Mouse (Mus musculus) neural tube, embryonic 10.5 days (tissue): Measurements from ENCODE around the gene Atg4d.
"Not testable (repeated sequence)": the region's sequence is repeated elsewhere in the genome, so short reads cannot be mapped to it uniquely, and the experiment has no call there.

ENCODE experiments used
- DNase-seq: peaks from one replicate; pipeline ENCODE4 v3.0.0-alpha.2; 2017; ENCODE audit warnings: low spot score; ENCODE audit errors: extremely low spot score

Gene Atg4d

DNA sequence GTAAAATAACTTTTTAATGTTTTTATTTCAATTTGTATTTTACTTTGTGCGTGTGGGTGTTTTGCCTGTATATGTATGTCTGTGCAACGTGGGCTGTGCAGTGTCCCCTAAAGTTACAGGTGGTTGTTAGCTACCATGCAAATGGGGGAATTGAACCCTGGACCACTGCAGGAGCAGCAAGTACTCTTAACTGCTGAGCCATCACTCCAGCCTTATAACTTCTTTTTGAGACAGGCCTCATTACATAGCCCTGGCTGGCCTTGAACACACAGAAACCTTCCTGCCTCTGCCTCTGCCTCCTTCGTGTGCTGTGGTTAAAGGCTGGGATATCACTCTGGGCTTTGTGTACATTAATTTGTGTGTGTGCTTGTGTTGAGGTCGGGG lies 25.6 kb upstream of the Atg4d start:
- DNase-seq: no peak

DNA sequence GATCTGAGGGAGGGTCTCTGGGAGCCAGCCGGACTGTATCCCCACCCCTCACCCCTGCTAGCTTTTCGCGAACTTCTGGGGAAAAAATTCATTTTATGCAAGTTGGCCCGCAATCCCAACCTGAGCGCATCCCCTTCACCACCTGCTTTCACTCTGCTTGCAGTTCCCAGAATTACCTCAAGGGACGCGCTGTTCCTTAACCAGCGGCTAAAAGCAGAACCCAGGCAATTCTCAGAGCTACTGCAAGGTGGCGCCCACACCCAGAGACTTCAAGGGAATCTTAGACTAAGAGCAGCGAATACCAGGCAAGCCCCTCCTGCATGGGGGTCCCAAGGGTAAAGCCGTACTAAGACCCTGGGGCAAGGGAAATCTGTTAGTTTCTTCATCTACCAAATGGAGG lies 23.8 kb upstream of the Atg4d start:
- DNase-seq: peak; percentile 79

DNA sequence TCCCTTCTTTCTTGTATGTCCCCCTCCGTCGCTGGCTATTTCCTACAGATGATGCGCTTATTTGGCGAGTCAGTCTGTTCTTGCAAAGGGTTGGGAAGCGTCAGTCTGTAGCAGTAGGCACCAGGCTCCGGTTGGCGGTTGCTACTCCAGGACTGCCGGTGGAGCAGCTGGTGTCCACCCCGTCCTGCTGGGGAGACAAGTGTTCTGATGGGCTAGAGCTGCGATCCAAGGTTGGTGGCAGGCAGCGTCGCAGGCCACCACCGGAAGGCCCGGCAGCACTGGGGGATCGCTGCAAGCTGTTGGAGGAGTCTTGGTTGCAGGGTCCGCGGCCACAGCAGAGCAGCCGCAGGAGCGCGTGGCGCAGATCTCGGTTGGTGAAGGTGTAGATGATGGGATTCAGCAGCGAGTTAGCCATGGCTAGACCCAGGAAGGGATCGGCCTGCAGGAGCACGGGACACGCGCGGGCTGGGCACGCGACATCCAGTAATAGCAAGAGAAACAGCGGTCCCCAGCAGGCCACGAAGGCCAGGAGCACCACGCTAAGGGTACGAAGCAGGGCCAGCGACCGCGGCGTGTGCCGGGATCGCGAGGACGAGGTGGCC lies 21.2 kb upstream of the Atg4d start:
- no peak for DNase-seq

DNA sequence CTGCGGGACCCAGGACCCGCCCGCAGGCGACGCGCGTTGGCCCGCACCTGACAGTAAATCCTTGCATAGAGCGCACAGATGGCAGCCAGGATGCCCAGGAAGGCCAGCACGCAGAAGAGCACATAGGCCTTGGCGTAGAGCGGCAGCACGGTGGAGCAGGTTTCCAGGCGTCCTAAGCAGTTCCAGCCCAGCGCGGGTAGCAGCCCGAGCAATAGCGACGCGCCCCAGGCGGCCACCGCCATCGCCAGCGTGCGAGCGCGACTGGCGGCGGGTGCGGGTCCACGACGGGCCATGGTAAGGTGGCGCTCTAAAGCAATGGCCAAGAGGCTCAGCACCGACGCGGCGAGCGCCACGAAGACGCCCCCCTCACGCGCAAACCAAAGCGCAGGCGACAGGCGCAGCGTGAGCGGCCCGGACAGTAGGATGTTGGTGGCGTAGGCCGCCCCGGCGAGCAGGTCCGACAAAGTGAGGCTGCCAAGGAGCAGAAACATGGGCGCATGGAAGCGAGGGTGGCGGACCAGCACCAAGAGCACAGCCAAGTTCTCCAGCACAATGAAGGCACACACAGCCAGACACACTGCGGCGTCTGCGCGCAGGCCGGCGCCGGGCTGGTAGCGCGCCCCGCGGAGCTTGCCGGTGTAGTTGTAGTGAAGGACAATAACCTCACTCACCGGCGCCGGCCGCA lies 20.5 kb upstream of the Atg4d start:
- DNase-seq: peak; percentile 69

DNA sequence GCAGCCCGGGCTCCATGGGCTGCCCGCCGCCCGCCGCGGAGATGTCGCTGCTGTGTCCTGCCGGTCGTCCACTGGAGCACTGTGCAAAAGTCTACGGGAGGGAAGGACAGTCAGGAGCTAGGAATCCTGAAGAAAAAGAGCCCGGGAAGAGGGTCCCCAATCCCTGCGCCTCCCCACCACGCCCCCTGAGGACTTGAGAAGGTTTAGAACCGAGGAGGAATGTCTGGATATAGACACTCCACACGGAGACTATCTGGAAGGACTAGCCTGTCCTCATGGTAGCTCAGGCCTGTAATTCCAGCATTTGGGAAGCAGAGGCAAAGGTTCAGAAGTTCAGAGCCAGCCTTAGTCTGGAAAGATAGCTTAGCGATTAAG lies 20.0 kb upstream of the Atg4d start:
- DNase-seq: no peak

DNA sequence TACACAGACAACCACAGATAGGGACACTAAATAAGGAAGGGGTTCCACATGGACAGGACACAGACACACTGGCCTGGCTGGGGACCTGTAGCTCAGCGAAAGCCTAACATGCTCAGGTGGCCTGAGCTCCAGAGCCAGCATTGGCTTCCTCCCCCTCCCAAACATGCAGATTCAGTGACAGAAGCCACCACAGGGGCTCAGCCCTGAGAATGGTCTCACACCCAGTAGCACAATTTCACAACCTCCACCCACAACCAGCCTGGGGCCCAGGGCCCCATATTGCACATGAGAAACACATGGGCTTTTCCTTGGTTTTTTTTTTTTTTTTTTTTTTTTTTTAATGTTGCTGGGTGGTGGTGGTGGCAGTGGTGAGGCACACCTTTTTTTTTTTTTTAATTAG lies 18.8 kb upstream of the Atg4d start:
- DNase-seq: no peak

DNA sequence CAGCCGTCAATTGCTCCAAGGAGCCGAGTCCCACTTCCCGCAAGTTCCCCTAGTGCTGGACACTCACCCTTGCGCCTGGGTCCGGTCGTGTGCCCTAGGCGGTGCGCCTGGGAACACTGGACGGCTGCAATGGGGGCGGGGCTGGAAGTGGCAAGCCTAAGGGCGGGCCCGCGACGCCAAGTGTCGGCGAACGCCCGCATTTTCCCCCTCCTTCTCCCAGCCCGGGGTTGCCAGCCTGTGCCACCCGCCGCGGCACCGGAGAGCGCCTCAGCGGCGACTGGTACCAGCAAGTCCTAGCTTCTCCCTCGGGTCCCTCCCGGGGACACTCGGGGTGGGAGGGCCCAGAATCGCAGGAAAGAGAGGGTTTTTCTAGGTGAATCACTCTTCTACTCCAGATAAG lies 16.8 kb upstream of the Atg4d start, which contains the start of gene S1pr5:
Gene S1pr5 (minus strand): TSS at position 118 of the 400 bp plus-strand sequence.
- no peak for DNase-seq

DNA sequence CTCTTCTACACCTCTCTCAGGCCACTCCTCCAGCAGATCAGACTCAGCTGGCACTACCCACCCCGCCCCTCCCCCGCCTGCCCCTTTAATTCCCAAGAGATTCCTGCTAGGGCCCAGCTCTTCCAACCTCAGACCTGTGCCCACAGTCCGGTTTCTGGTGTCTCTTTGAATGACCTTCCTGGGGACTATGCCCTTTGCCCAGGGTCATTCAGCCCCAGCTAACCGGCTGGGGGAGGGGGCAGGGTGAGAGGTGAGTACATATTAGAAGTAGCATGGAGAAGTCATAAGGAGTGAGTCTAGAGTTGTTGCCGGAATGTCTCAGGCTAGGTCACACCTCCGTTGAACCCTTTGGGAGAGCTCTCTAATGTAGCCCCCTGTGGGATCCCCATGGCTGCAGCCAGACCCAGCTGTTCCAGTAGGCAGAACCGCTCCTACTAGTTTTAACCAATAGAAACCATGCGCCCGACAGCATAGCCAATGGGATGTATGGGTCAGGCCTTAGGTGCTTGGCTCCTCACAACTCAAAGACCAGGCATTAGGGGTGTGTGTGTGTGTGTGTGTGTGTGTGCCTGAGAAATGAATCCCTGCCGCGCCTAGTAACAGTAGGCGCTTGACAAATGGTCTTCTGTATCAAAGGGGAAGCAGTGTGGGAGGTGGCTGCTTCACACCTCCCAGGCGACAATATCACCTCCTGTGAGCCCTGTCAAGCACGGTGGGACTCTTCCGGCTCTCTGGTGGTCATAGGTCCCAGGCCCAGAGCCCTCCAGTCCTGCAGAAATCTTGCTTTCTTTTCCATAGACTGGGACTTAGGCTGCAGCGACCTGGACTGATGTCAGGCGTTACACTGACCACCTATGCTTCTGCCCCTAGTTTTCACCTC lies 15.2 kb upstream of the Atg4d start:
- DNase-seq: no peak

DNA sequence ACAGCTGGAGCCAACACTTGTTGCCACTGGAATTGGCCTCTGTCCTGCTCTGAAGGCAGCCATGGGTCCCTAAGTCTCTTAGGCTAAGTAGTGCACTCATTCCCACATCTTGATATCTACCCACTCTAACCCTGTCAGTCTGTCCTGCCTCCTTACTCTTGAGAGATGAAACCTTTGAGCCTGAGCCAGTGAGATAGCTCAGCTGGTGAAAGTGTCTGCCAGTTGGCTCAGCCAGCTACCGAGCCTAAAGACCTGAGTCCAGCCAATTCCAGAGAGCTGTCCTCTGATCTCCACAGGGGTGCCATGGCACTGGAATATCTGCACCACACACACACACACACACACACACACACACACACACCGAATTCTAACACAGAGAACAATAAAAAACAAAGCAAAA lies 14.6 kb upstream of the Atg4d start:
- no peak for DNase-seq

DNA sequence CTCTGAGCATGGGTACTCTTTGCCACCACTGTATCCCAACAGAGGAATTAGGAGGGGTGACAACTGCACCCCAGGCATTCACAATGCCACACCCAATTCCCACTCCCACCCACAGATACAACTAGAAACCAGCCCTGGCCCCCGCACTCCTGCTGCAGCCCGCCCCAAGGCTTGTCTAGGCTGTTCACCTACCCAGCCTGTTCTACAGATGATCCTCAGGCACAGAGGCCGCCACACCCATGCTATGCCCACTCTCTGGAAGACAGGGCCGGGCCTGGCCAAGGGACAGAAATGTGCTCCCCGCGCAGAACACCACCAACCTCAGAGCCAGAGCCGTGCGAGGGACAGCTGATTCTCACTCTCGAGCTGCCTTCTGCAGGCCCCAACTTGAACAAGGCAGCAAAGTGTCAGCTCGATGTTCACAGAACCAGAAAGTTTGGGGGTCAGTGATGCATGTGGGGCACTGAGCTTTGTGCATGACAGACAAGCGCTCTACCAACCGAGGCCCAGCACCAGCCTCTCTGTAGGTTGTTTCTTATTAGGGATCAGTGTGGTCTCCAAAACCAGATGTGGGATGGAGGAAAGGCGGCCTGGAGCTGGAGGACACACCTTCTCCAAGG lies 13.9 kb upstream of the Atg4d start:
- no peak for DNase-seq

DNA sequence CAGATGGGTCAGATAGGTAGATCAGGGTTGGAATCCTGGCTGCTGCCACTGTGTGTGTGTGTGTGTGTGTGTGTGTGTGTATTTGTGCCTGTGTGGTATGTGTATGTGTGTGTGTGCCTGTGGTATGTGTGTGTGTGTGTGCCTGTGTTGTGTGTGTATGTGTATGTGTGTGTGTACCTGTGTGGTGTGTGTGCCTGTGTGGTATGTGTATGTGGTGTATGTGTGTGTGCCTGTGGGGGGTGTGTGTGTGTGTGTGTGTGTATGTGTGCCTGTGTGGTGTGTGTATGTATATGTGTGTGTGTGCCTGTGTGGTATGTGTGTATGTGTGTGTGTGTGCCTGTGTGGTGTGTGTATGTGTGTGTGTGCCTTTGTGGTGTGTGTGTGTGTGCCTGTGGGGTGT lies 10.4 kb upstream of the Atg4d start:
- no peak for DNase-seq

DNA sequence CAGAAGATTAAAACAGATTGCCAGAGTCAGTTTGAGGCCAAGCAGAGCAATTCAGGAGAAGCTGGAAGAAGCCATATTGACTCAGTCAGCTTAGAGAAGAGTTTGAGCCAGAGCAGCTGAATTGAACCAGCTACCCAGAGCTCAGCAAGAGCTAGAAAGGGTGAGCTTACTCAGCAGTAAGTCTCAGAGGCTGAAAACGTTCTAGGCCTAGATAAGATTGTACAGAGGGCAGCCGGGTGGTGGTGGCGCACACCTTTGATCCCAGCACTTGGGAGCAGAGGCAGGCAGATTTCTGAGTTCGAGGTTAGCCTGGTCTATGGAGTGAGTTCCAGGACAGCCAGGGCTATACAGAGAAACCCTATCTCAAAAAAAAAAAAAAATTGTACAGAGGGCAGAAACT lies 8.7 kb upstream of the Atg4d start:
- not testable (repeated sequence) for DNase-seq

DNA sequence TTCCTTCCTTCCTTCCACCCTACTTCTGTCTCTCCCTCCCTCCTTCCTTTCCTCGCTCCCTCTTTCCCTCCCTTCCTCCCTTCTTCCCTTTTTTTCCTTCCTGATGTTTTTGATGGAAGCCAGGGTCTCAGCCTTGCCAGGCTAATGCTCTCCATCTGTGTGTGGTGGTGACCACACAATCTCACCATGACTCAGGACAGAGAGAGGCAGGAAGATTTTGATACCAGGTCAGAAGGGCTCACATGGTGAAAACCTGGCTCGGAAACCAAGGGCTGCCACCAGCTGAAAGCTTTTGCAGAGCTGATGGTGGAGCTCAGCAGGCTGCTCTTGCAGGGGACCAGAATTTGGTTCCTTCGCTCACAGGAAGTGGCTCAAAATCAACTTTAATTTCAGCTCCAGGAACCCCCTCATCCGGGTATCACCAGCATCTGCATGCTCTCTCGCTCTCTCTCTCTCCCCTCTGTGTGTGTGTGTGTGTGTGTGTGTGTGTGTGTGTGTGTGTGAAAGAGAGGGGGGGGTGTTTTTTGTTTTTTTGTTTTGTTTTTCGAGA lies 4.5 kb upstream of the Atg4d start:
- DNase-seq: no peak

DNA sequence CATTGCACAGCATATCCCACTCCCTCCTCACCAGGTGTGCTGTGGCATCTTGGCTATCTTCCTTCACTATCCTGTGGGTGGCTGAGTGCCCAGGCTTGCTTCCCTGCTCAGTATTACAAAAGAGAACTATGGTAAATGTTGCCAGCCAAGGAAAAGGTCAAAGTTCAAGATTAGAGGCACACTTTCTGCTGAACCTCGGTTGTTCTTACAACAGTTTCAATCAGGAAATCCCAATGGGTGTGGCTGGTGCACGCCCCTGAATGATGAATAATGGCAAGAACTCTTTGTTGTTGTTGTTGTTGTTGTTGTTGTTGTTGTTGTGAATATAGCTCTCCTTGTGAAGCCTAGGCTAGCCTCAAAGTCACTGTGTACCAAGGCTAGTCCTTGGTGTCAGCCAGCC lies 3.3 kb upstream of the Atg4d start:
- DNase-seq: no peak

DNA sequence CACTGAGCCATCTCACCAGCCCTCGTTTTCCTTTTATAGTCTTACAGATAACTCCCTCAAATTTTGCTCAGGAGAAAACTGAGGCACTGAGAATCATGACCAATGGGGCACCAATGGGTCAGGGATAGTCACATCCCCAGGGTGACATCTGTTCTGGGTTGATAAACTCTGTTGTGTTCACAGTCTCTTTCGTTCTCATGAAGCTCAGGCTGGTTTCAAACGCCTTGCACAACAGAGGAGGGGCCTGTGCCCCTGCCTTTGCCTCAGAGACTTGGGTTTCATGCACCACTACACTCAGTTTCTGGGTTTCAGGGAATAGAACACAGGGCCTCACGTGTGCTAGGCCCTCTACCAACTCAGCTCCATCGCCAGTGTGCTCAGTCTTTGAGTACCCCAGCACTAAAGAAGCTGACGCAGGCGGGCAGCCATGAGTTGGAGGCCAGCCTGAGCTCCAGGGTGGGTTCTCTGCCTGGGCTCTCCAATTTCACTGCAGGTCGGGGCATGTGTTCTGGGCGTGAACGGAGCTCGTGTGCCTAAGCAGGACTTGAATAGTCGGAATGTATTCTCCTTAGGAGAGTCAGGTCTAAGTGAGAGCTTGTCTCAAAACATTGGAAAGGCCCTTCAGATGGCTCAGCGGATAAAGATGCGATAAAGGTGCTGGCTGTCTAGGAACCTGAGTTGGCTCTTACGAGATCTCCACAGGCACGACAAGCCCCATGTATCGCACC lies 657 bp upstream of the Atg4d start:
- DNase-seq: no peak

DNA sequence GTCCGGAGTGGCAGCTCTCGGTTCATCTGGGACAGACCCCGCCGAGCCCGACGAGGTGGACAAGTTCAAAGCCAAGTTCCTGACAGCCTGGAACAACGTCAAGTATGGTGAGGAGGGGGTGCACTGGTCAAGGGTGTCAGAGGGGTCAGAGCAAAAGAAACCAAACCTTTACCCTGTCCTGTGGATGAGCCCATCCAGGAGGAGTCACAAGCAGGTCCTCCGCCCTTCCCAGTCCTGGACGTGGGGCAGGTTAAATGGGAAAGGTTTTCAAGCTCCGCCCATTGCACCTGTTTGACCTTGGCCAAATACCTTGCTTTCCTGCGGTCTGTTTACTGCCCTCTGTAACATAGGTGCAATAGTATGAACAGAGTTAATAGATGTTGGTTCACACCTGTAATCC lies 518 bp downstream of the Atg4d start:
- no peak for DNase-seq

DNA sequence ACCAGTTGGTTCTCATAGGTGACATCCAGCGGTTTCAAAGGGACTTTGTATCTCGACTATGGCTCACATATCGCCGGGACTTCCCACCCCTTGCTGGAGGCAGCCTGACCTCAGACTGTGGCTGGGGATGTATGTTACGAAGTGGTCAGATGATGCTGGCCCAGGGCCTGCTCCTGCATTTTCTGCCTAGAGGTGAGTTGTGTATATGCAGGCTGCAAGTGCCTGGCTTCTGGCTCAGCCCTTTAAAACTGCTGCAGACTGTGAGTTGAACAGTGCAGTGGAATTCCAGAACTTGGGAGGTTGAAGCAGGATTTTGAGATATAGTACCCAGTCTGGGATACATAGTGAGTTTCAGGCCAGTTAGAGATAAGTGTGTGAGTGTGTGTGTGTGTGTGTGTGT lies 1.8 kb downstream of the Atg4d start:
- DNase-seq: no peak

DNA sequence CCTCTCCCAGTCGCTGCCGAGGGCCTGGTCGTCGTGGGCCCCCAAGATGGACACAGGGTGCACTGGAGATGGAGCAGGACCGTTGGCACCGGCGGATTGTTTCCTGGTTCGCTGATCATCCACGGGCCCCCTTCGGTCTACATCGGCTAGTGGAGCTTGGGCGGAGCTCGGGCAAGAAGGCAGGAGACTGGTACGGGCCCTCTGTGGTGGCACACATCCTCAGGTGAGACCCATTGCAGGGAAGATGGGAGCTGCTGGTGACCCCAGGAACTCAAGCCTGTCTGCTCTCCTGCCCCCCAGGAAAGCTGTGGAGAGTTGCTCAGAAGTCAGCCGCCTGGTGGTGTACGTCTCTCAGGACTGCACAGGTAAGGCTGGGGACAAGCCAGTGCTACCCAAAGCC lies 3.2 kb downstream of the Atg4d start:
- DNase-seq: no peak

DNA sequence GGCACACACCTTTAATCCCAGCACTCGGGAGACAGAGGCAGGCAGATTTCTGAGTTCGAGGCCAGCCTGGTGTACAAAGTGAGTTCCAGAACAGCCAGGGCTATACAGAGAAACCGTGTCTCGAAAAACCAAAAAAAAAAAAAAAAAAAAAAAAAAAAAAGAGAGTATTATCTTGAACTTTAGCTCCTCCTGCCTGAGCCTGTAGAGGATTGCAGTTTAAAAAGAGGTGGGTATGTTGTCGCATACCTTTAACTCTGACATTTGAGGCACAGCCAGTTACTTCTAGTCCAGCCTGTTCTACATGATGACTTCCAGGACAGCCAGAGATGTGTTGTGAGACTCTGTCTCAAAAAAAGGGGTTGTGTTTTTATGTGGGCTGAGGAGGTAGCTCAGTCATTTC lies 4.5 kb downstream of the Atg4d start:
- DNase-seq: not testable (repeated sequence)

DNA sequence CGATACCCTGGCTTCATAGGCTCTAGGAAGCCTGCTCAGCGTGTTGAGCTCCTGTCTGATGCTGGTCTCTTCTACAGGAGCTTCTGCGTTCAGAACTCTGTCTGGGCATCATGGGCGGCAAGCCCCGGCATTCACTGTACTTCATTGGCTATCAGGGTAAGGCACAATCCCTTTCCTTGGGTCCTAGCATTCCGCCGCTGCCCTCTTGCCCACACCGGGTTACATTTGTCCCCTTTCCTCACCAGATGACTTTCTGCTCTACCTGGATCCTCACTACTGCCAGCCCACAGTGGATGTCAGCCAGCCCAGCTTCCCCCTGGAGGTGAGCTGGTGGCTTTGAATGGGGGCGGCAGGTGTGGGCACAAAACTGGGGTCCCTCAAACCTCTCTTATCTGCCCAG lies 7.3 kb downstream of the Atg4d start:
- DNase-seq: no peak

DNA sequence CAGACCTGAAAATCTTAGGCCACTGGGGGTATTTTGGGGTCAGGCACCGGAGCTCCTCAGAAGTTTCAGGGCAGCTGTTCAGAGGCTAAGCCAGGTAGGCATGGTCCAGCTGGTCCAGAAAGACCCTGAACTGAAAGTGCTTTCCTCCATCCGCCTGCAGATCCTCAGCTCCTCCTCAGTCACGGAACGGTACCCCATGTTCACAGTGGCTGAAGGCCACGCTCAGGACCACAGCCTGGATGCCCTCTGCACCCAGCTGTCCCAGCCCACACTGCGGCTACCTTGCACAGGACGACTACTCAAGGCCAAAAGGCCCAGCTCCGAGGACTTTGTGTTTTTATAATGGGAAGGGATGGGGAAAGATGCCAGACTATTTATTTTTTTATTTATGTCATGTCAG lies 8.0 kb downstream of the Atg4d start:
- no peak for DNase-seq
